Mouse (Mus musculus) ES-E14 (cell line): ENCODE results near the gene Gng5. TPM values are rescaled to one million over a fixed set of nuclear protein-coding genes. Genes with fewer than 3 reads are reported as not detected.

ENCODE experiments used
- DNase-seq: peaks from one replicate; pipeline ENCODE4 v3.0.0-alpha.2; 2013; ENCODE audit warnings: low read depth, low spot score
- H3K27ac ChIP-seq: 2 replicates; pipeline ENCODE4 v1.5.1; 2012; ENCODE audit warnings: low read depth, mild to moderate bottlenecking, low read length, moderate library complexity, mixed read lengths; ENCODE audit not compliant: poor library complexity, insufficient read depth, severe bottlenecking
- H3K36me3 ChIP-seq: 2 replicates; pipeline ENCODE4 v1.6.1; 2012; ENCODE audit warnings: mild to moderate bottlenecking, low read length, moderate library complexity, mixed read lengths; ENCODE audit not compliant: control insufficient read depth, poor library complexity, insufficient read depth, severe bottlenecking
- H3K4me1 ChIP-seq, 2 experiments: fragments of 150-350 bp in 1 of 2; sonication (generic) in 1 of 2; 2 replicates each; pipeline ENCODE4 v1.6.1; 2012; ENCODE audit warnings: low read length in 2 of 2, mild to moderate bottlenecking in 1 of 2, mixed read lengths in 1 of 2; ENCODE audit not compliant: control insufficient read depth in 2 of 2, insufficient read depth in 2 of 2, poor library complexity in 1 of 2
- H3K4me3 ChIP-seq, 2 experiments: fragments of 150-350 bp in 1 of 2; sonication (generic) in 1 of 2; 2 replicates each; pipeline ENCODE4 v1.5.1; 2012; ENCODE audit warnings: low read length in 2 of 2, low read depth in 1 of 2, mild to moderate bottlenecking in 1 of 2, mixed read lengths in 1 of 2; ENCODE audit not compliant: insufficient read depth in 1 of 2, poor library complexity in 1 of 2, severe bottlenecking in 1 of 2
- H3K9ac ChIP-seq: 2 replicates; pipeline ENCODE4 v1.6.1; 2012; ENCODE audit warnings: low read depth, mild to moderate bottlenecking, low read length, mixed read lengths; ENCODE audit not compliant: poor library complexity, insufficient read depth, severe bottlenecking
- H3K9me3 ChIP-seq: fragments of 150-350 bp; sonication (generic); 2 replicates; pipeline ENCODE4 v1.6.1; 2012; ENCODE audit warnings: low read depth, mild to moderate bottlenecking, low read length; ENCODE audit not compliant: control insufficient read depth, insufficient read depth
- CHD2 ChIP-seq: IDR thresholded peaks from 2 replicates; pipeline ENCODE4 v1.6.1; 2014; ENCODE audit warnings: mild to moderate bottlenecking, low read depth, low read length, inconsistent platforms
- HCFC1 ChIP-seq: IDR thresholded peaks from 2 replicates; pipeline ENCODE4 v1.6.1; 2012; ENCODE audit warnings: low read length, inconsistent platforms, borderline replicate concordance; ENCODE audit not compliant: insufficient read depth
- MAFK ChIP-seq: IDR thresholded peaks from 2 replicates; pipeline ENCODE4 v1.6.1; 2014; ENCODE audit warnings: mild to moderate bottlenecking, low read depth, low read length, inconsistent platforms; ENCODE audit not compliant: insufficient read depth
- ZC3H11A ChIP-seq: IDR thresholded peaks from 2 replicates; pipeline ENCODE4 v1.6.1; 2012; ENCODE audit warnings: low read depth, mild to moderate bottlenecking, inconsistent platforms, low read length, borderline replicate concordance
- ZNF384 ChIP-seq: IDR thresholded peaks from 2 replicates; pipeline ENCODE4 v1.6.1; 2012; ENCODE audit warnings: low read depth, low read length, inconsistent platforms
- in situ Hi-C, 2 experiments: fragments of 600-800 bp; cut with MboI; formaldehyde crosslinking; loops; one replicate each; pipeline ENCODE4 v1.15.1; 2025; ENCODE audit warnings: low sequenced_read_pairs in 2 of 2, inconsistent platforms in 1 of 2; ENCODE audit not compliant: unreplicated experiment in 2 of 2
- total RNA-seq: library from RNA; depleted of rRNA; stranded (reverse); fragments of 300-350 nt; gene quantifications from 2 replicates; pipeline ENCODE4 v1.2.3, GENCODE M21; 2012

Gene Gng5
- total RNA-seq, 1 experiment, result 234 TPM

GRCm38 (mm10) chr3:146521652-146522020 lies 22.0 kb downstream of the Gng5 start:
- peaks cover 10% of the 10 kb centered on the region for H3K36me3 ChIP-seq
- peak overlapping the region; percentile 98 for H3K9ac ChIP-seq
- H3K9me3 ChIP-seq, result no peaks in the 10 kb centered on the region
- DNase-seq, result no peak
- peak overlapping the region; percentile 92 to 98 for H3K4me3 ChIP-seq
- in situ Hi-C loops, result no loop called here
- H3K27ac ChIP-seq, result peak overlapping the region; percentile 50; the same call in 1 of the 2 replicates
- H3K4me1 ChIP-seq, result peaks cover 0 to 2% of the 10 kb centered on the region in 2 experiments; a peak in 1 of 4 replicates
- TF ChIP-seq ZNF384, result no peak
- TF ChIP-seq MAFK, result no peak
- peak; percentile 7; the same call in 1 of the 2 replicates for TF ChIP-seq CHD2
- no peak for TF ChIP-seq ZC3H11A
- no peak for TF ChIP-seq HCFC1

GRCm38 (mm10) chr3:146528335-146528734 lies 28.7 kb downstream of the Gng5 start:
- in situ Hi-C loops, result no loop called here
- H3K9me3 ChIP-seq, result no peaks in the 10 kb centered on the region
- H3K36me3 ChIP-seq, result no peaks in the 10 kb centered on the region
- no peak overlapping the region for H3K9ac ChIP-seq
- DNase-seq, result no peak
- no peaks in the 10 kb centered on the region for H3K4me1 ChIP-seq
- H3K27ac ChIP-seq, result no peak overlapping the region
- H3K4me3 ChIP-seq, result no peak overlapping the region
- TF ChIP-seq ZC3H11A, result no peak
- TF ChIP-seq CHD2, result no peak
- no peak for TF ChIP-seq HCFC1
- TF ChIP-seq MAFK, result no peak
- no peak for TF ChIP-seq ZNF384

GRCm38 (mm10) chr3:146534986-146535385 lies 35.4 kb downstream of the Gng5 start:
- H3K4me3 ChIP-seq, result no peak overlapping the region
- in situ Hi-C loops, result no loop called here
- TF ChIP-seq ZNF384 (no peak), MAFK (no peak), HCFC1 (no peak), CHD2 (no peak), ZC3H11A (no peak)
- H3K9me3 ChIP-seq, result no peaks in the 10 kb centered on the region
- no peak overlapping the region for H3K27ac ChIP-seq
- DNase-seq, result peak; percentile 15
- peaks cover 0 to 3% of the 10 kb centered on the region in 2 experiments; a peak in 1 of 4 replicates for H3K4me1 ChIP-seq
- H3K9ac ChIP-seq, result no peak overlapping the region
- no peaks in the 10 kb centered on the region for H3K36me3 ChIP-seq

- in situ Hi-C loops, result no loop called here
- TF ChIP-seq MAFK (no peak), ZC3H11A (no peak)
- Histone ChIP-seq H3K9me3 (0 out of 2 replicates have a peak, but pooled peaks cover 2% of the 10 kb centered on the region), H3K9ac (no peak overlapping the region), H3K36me3 (no peaks in the 10 kb centered on the region), H3K27ac (no peak overlapping the region), H3K4me1 (peaks cover 0 to 7% of the 10 kb centered on the region in 2 experiments; a peak in 2 of 4 replicates), H3K4me3 (no peak overlapping the region)
- DNase-seq, result no peak
Observed at GRCm38 (mm10) chr3:146540521-146541273, 41.1 kb downstream of the Gng5 start.
